Mouse (Mus musculus) hindbrain, embryonic 14.5 days (tissue): Measurements from ENCODE around the gene Tsc2. TPM values are rescaled to one million over a fixed set of nuclear protein-coding genes. Genes with fewer than 3 reads are reported as not detected.
"Not testable (repeated sequence)": the region's sequence is repeated elsewhere in the genome, so short reads cannot be mapped to it uniquely, and the experiment has no call there.

Experiments used
- ATAC-seq: fragments of 200-750 bp; cut with Nextera tagmentation; 2 replicates; pipeline ENCODE4 v1.8.0; 2017; ENCODE audit warnings: moderate number of reproducible peaks, mild to moderate bottlenecking, moderate TSS enrichment, moderate library complexity; ENCODE audit not compliant: low FRiP score
- DNase-seq: peaks from one replicate; pipeline ENCODE4 v3.0.0-alpha.2; 2015; ENCODE audit warnings: low spot score
- H3K27ac ChIP-seq: fragments of 300-500 bp; sonication (generic); 2 replicates; pipeline ENCODE4 v1.5.1; 2014; ENCODE audit warnings: mild to moderate bottlenecking, moderate library complexity
- H3K27me3 ChIP-seq: fragments of 300-500 bp; sonication (generic); 2 replicates; pipeline ENCODE4 v1.6.1; 2014; ENCODE audit warnings: mild to moderate bottlenecking, low read length, mixed read lengths; ENCODE audit not compliant: control insufficient read depth, insufficient read depth
- H3K36me3 ChIP-seq: fragments of 300-500 bp; sonication (generic); replicated peaks from 2 replicates; pipeline ENCODE4 v1.6.1; 2014; ENCODE audit not compliant: control insufficient read depth, insufficient read depth
- H3K4me1 ChIP-seq: fragments of 300-500 bp; sonication (generic); replicated peaks from 2 replicates; pipeline ENCODE4 v1.6.1; 2014; ENCODE audit warnings: antibody characterized with exemption, low read length, mixed read lengths; ENCODE audit not compliant: control insufficient read depth, insufficient read depth
- H3K4me2 ChIP-seq: fragments of 300-500 bp; sonication (generic); replicated peaks from 2 replicates; pipeline ENCODE4 v1.6.1; 2014; ENCODE audit warnings: mild to moderate bottlenecking, moderate library complexity
- H3K4me3 ChIP-seq: fragments of 300-500 bp; sonication (generic); replicated peaks from 2 replicates; pipeline ENCODE4 v1.5.1; 2014; ENCODE audit warnings: mild to moderate bottlenecking, low read length
- H3K9ac ChIP-seq: fragments of 300-500 bp; sonication (generic); 2 replicates; pipeline ENCODE4 v1.6.1; 2014
- H3K9me3 ChIP-seq: fragments of 300-500 bp; sonication (generic); 2 replicates; pipeline ENCODE4 v1.6.1; 2016; ENCODE audit warnings: low read length; ENCODE audit not compliant: control insufficient read depth
- WGBS: fragments of 180-500 bp; shearing (Covaris S2); extraction: QIAGEN DNeasy Blood & Tissue Kit; methylation state at CpG from one replicate; pipeline ENCODE4 v1.1.7; 2014; 5-methylcytosine and 5-hydroxymethylcytosine counted together
- polyA plus RNA-seq: library from polyadenylated mRNA; unstranded; fragments of >200 nt; fragmentation: Nextera tagmentation; extraction: Ambion mirVana; gene quantifications from 2 replicates; pipeline ENCODE4 v1.2.1, GENCODE M21; 2014

Tsc2 gene
- polyA plus RNA-seq, 1 experiment from 2014 or later, result 74.7 TPM

GRCm38 (mm10) chr17:24669214-24669544 lies 36.7 kb upstream of the Tsc2 start:
- peak; percentile 32 for ATAC-seq
- Histone ChIP-seq H3K4me1 (peaks cover 30% of the 10 kb centered on the region), H3K4me2 (peak overlapping the region; percentile 82), H3K4me3 (peak overlapping the region; percentile 99), H3K9ac (peak overlapping the region; percentile 99), H3K27ac (peak overlapping the region; percentile 88)
- not testable (repeated sequence) for DNase-seq, H3K9me3 ChIP-seq, H3K27me3 ChIP-seq, H3K36me3 ChIP-seq
- WGBS, result 12% methylated on average over 15 of the region's 15 CpGs

DNA sequence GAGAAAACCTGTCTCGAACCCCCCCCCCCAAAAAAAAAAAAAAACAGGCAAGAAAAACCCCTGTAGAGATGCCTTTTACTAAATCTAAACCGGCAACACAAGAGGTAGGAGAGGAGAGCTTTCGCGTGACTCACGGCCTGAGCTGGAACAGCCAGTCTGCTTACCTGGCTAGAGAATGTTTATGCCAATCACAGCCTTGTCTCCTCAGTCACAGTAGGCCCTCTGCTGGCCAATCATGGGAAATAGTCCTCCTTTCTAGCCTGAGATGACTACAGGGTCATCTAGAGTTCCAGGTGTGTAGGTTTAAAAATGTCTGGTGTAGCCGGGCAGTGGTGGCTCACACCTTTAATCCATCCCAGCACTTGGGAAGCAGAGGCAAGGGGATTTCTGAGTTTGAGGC lies 35.0 kb upstream of the Tsc2 start:
- DNase-seq (peak; percentile 61), ATAC-seq (0 out of 2 replicates have a peak, but pooled peaks have one; percentile 5)
- Histone ChIP-seq H3K9ac (no peak overlapping the region), H3K27ac (no peak overlapping the region), H3K4me2 (no peak overlapping the region), H3K36me3 (no peaks in the 10 kb centered on the region), H3K4me3 (no peak overlapping the region), H3K9me3 (no peaks in the 10 kb centered on the region), H3K4me1 (peaks cover 28% of the 10 kb centered on the region), H3K27me3 (no peaks in the 10 kb centered on the region)
- WGBS, result 41% methylated on average over 6 of the region's 6 CpGs

DNA sequence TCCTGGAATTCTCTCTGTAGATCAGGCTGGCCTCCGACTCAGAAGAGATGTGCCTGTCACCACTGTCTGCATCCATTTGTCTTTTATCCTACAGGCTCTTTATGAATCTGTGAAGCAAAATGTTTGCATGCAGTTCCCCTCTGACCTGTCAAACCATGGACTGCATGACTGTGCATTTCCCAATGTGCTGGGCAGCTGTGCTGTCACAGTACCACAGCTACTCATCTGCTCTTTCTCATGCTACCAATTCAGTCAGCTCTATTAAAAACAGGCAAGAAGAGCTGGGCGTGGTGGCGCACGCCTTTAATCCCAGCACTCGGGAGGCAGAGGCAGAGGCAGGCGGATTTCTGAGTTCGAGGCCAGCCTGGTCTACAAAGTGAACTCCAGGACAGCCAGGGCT lies 34.6 kb upstream of the Tsc2 start:
- H3K9me3 ChIP-seq, DNase-seq: not testable (repeated sequence)

GRCm38 (mm10) chr17:24658017-24658758 lies 25.8 kb upstream of the Tsc2 start, which contains the start of gene Npw:
TSS of gene Npw (minus strand) at chr17:24658457.
- H3K4me2 ChIP-seq, result peak within 1 kb of the TSS; percentile 57
- peaks cover 49% of the 10 kb centered on the region for H3K27me3 ChIP-seq
- peak within 1 kb of the TSS; percentile 27 for H3K4me3 ChIP-seq
- no peaks in the 10 kb centered on the region for H3K36me3 ChIP-seq
- ATAC-seq, result no peak
- no peak within 1 kb of the TSS for H3K27ac ChIP-seq
- WGBS, result 2% methylated on average over 47 of the region's 47 CpGs
- H3K9ac ChIP-seq, result peak within 1 kb of the TSS; percentile 40
- no peaks in the 10 kb centered on the region for H3K9me3 ChIP-seq
- no peak for DNase-seq
- peaks cover 6% of the 10 kb centered on the region; the same call in 1 of the 2 replicates for H3K4me1 ChIP-seq

More for the DNA sequence above, 34.6 kb upstream of the Tsc2 start:
- peaks cover 24% of the 10 kb centered on the region for H3K4me1 ChIP-seq
- H3K9ac ChIP-seq, H3K27me3 ChIP-seq, H3K36me3 ChIP-seq, ATAC-seq, H3K4me3 ChIP-seq, H3K4me2 ChIP-seq, H3K27ac ChIP-seq: not testable (repeated sequence)
- 70% methylated on average over 7 of the region's 7 CpGs for WGBS

GRCm38 (mm10) chr17:24654969-24655368 lies 22.5 kb upstream of the Tsc2 start:
- no peak overlapping the region for H3K27ac ChIP-seq
- ATAC-seq (no peak), DNase-seq (no peak)
- H3K36me3 ChIP-seq, result no peaks in the 10 kb centered on the region
- 77% methylated on average over 4 of the region's 4 CpGs for WGBS
- H3K4me2 ChIP-seq, result no peak overlapping the region
- H3K9me3 ChIP-seq, result no peaks in the 10 kb centered on the region
- no peak overlapping the region for H3K9ac ChIP-seq
- peaks cover 48% of the 10 kb centered on the region for H3K27me3 ChIP-seq
- peaks cover 12% of the 10 kb centered on the region; the same call in 1 of the 2 replicates for H3K4me1 ChIP-seq
- H3K4me3 ChIP-seq, result no peak overlapping the region

GRCm38 (mm10) chr17:24653967-24654710 lies 21.7 kb upstream of the Tsc2 start:
- ATAC-seq (peak; percentile 56; the same call in 1 of the 2 replicates), DNase-seq (peak; percentile 82)
- H3K4me1 ChIP-seq, result peaks cover 16% of the 10 kb centered on the region; the same call in 1 of the 2 replicates
- peaks cover 40% of the 10 kb centered on the region for H3K27me3 ChIP-seq
- peak overlapping the region; percentile 28; the same call in 1 of the 2 replicates for H3K9ac ChIP-seq
- peak overlapping the region; percentile 15; the same call in 1 of the 2 replicates for H3K4me3 ChIP-seq
- no peak overlapping the region for H3K27ac ChIP-seq
- H3K4me2 ChIP-seq, result peak overlapping the region; percentile 52
- H3K36me3 ChIP-seq, result no peaks in the 10 kb centered on the region
- 6% methylated on average over 19 of the region's 19 CpGs for WGBS
- no peaks in the 10 kb centered on the region for H3K9me3 ChIP-seq

- 75% methylated on average over 3 of the region's 3 CpGs for WGBS
- ATAC-seq, result no peak
- no peak for DNase-seq
- no peaks in the 10 kb centered on the region for H3K36me3 ChIP-seq
- H3K4me1 ChIP-seq, result peaks cover 10% of the 10 kb centered on the region
- no peak overlapping the region for H3K4me3 ChIP-seq
- H3K27me3 ChIP-seq, result peaks cover 17% of the 10 kb centered on the region
- no peaks in the 10 kb centered on the region for H3K9me3 ChIP-seq
- H3K4me2 ChIP-seq, result no peak overlapping the region
- no peak overlapping the region for H3K9ac ChIP-seq
- no peak overlapping the region for H3K27ac ChIP-seq
These were observed 19.4 kb upstream of the Tsc2 start for GRCm38 (mm10) chr17:24651835-24652234.

DNA sequence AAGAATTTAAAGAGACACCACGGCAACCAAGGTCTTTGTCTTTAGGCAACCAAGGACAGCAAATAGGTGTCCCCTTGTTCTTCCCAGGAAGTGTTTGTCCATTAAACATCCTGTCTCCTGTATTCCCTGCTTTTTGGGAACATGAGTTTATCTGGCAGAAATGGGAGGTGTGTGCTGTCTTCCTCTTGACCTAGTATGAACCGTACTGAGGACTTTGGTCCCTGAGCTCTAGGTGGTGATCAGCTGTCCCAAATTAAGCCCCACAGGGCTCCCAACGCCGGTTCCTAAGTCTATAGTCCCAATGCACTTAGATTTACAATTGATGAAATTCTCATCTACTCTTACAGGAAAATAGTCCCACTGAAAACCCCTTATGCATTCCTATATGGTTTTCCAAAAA lies 18.3 kb upstream of the Tsc2 start:
- ATAC-seq, result no peak
- WGBS, result 78% methylated on average over 4 of the region's 4 CpGs

GRCm38 (mm10) chr17:24650070-24650616 lies 17.7 kb upstream of the Tsc2 start, which contains the start of gene Slc9a3r2:
TSS of gene Slc9a3r2 (minus strand) at chr17:24650327.
- H3K9ac ChIP-seq, result peak within 1 kb of the TSS; percentile 94
- 0% methylated on average over 34 of the region's 41 CpGs for WGBS
- H3K9me3 ChIP-seq, result no peaks in the 10 kb centered on the region
- H3K27me3 ChIP-seq, result peaks cover 9% of the 10 kb centered on the region; the same call in 1 of the 2 replicates
- H3K36me3 ChIP-seq, result no peaks in the 10 kb centered on the region
- H3K4me1 ChIP-seq, result peaks cover 10% of the 10 kb centered on the region
- H3K4me2 ChIP-seq, result peak within 1 kb of the TSS; percentile 98
- ATAC-seq (peak; percentile 70), DNase-seq (no peak)
- peak within 1 kb of the TSS; percentile 78 for H3K4me3 ChIP-seq
- H3K27ac ChIP-seq, result peak within 1 kb of the TSS; percentile 73

More for the DNA sequence above, 18.3 kb upstream of the Tsc2 start:
- Histone ChIP-seq H3K27ac (no peak overlapping the region), H3K36me3 (no peaks in the 10 kb centered on the region), H3K27me3 (peaks cover 9% of the 10 kb centered on the region; the same call in 1 of the 2 replicates), H3K4me2 (peak overlapping the region; percentile 98), H3K9me3 (no peaks in the 10 kb centered on the region), H3K9ac (no peak overlapping the region), H3K4me1 (peaks cover 10% of the 10 kb centered on the region), H3K4me3 (peak overlapping the region; percentile 78; the same call in 1 of the 2 replicates)
- DNase-seq, result no peak
